Mouse (Mus musculus): ENCODE data around the gene Kif26b.

GRCm38 (mm10) chr1:178677630-178678221 lies 148.8 kb downstream of the Kif26b start:
- TF ChIP-seq CTCF (IDR thresholded peaks at IDR 0.05; ENCODE audit: low read depth, low read length) (no peak), TAL1 (conservative IDR thresholded peaks at IDR 0.05; ENCODE audit: low read depth, low read length) (no peak), GATA1 (IDR thresholded peaks at IDR 0.05; ENCODE audit: borderline replicate concordance, low read length) (no peak)

Measured in G1E (cell line).